Mouse (Mus musculus) MEL (cell line): ENCODE results near the gene Wnt10a. TPM values are rescaled to one million over a fixed set of nuclear protein-coding genes. Genes with fewer than 3 reads are reported as not detected.

Source experiments
- DNase-seq: peaks from one replicate; pipeline ENCODE4 v3.0.0; 2011; ENCODE audit warnings: low read depth, low spot score
- H3K27ac ChIP-seq: 2 replicates; pipeline ENCODE4 v1.5.1; 2012; ENCODE audit warnings: low read depth, mild to moderate bottlenecking, control low read depth, low read length, moderate library complexity; ENCODE audit not compliant: control insufficient read depth
- H3K27me3 ChIP-seq, 2 experiments: fragments of 150-350 bp in 1 of 2; sonication (generic) in 1 of 2; 2 replicates each; pipeline ENCODE4 v1.6.1; 2012; ENCODE audit warnings: low read length in 2 of 2, mild to moderate bottlenecking in 2 of 2, improper control_type of control experiment in 1 of 2, moderate library complexity in 1 of 2; ENCODE audit not compliant: insufficient read depth in 2 of 2, control insufficient read depth in 1 of 2
- H3K36me3 ChIP-seq, 2 experiments: 2 replicates each; pipeline ENCODE4 v1.6.1; 2012 to 2014; ENCODE audit warnings: low read length in 2 of 2, improper control_type of control experiment in 1 of 2, inconsistent platforms in 1 of 2, mild to moderate bottlenecking in 1 of 2; ENCODE audit not compliant: insufficient read depth in 2 of 2, control insufficient read depth in 1 of 2
- H3K4me1 ChIP-seq, 2 experiments: fragments of 150-350 bp in 1 of 2; sonication (generic) in 1 of 2; 2 replicates each; pipeline ENCODE4 v1.6.1; 2012; ENCODE audit warnings: low read length in 2 of 2, improper control_type of control experiment in 1 of 2, mild to moderate bottlenecking in 1 of 2; ENCODE audit not compliant: insufficient read depth in 2 of 2, control insufficient read depth in 1 of 2
- H3K4me3 ChIP-seq, 2 experiments: fragments of 150-350 bp in 1 of 2; sonication (generic) in 1 of 2; 2 replicates each; pipeline ENCODE4 v1.5.1; 2012; ENCODE audit warnings: low read depth in 2 of 2, low read length in 2 of 2, mild to moderate bottlenecking in 2 of 2, moderate library complexity in 2 of 2, control low read depth in 1 of 2, improper control_type of control experiment in 1 of 2; ENCODE audit not compliant: control insufficient read depth in 1 of 2, insufficient read depth in 1 of 2
- H3K79me2 ChIP-seq: 2 replicates; pipeline ENCODE4 v1.6.1; 2012; ENCODE audit warnings: mild to moderate bottlenecking, low read length, moderate library complexity; ENCODE audit not compliant: control insufficient read depth, poor library complexity, insufficient read depth
- H3K9ac ChIP-seq: 2 replicates; pipeline ENCODE4 v1.6.1; 2012; ENCODE audit warnings: low read depth, mild to moderate bottlenecking, control low read depth, low read length, moderate library complexity; ENCODE audit not compliant: control insufficient read depth, poor library complexity, severe bottlenecking
- H3K9me3 ChIP-seq: fragments of 150-350 bp; sonication (generic); replicated peaks from 2 replicates; pipeline ENCODE4 v1.6.1; 2012; ENCODE audit warnings: mild to moderate bottlenecking, low read length, improper control_type of control experiment, moderate library complexity; ENCODE audit not compliant: insufficient read depth
- ELF1 ChIP-seq: IDR thresholded peaks from 2 replicates; pipeline ENCODE4 v1.6.1; 2014; ENCODE audit warnings: low read depth, mild to moderate bottlenecking, inconsistent platforms, low read length, improper control_type of control experiment, moderate library complexity
- EP300 ChIP-seq, 2 experiments: IDR thresholded peaks; 2 replicates each; pipeline ENCODE4 v1.6.1; 2011; ENCODE audit warnings: improper control_type of control experiment in 2 of 2, low read length in 2 of 2, low read depth in 1 of 2, mild to moderate bottlenecking in 1 of 2
- ETS1 ChIP-seq: IDR thresholded peaks from 2 replicates; pipeline ENCODE4 v1.6.1; 2012; ENCODE audit warnings: low read depth, mild to moderate bottlenecking, inconsistent platforms, low read length, improper control_type of control experiment, moderate library complexity
- GABPA ChIP-seq: IDR thresholded peaks from 2 replicates; pipeline ENCODE4 v1.6.1; 2012; ENCODE audit warnings: low read depth, mild to moderate bottlenecking, inconsistent platforms, low read length, improper control_type of control experiment, moderate library complexity
- GATA1 ChIP-seq: IDR thresholded peaks from 2 replicates; pipeline ENCODE4 v1.6.1; 2011; ENCODE audit warnings: low read depth, low read length, improper control_type of control experiment
- HCFC1 ChIP-seq: IDR thresholded peaks from 2 replicates; pipeline ENCODE4 v1.6.1; 2012; ENCODE audit warnings: low read depth, mild to moderate bottlenecking, inconsistent platforms, low read length, improper control_type of control experiment, moderate library complexity
- JUND ChIP-seq: IDR thresholded peaks from 2 replicates; pipeline ENCODE4 v1.6.1; 2011; ENCODE audit warnings: low read depth, mild to moderate bottlenecking, improper control_type of control experiment, low read length
- MAZ ChIP-seq: IDR thresholded peaks from 2 replicates; pipeline ENCODE4 v1.6.1; 2012; ENCODE audit warnings: low read depth, mild to moderate bottlenecking, inconsistent platforms, low read length, improper control_type of control experiment
- MXI1 ChIP-seq: IDR thresholded peaks from 2 replicates; pipeline ENCODE4 v1.6.1; 2011; ENCODE audit warnings: mild to moderate bottlenecking, low read depth, low read length, improper control_type of control experiment
- MYC ChIP-seq: IDR thresholded peaks from 2 replicates; pipeline ENCODE4 v1.6.1; 2011; ENCODE audit warnings: low read depth, mild to moderate bottlenecking, low read length, improper control_type of control experiment, moderate library complexity
- POLR2A ChIP-seq, 2 experiments: IDR thresholded peaks; 2 replicates each; pipeline ENCODE4 v1.6.1; 2011 to 2012; ENCODE audit warnings: low read length in 2 of 2, mild to moderate bottlenecking in 2 of 2, control low read depth in 1 of 2, improper control_type of control experiment in 1 of 2, low read depth in 1 of 2, moderate library complexity in 1 of 2; ENCODE audit not compliant: control insufficient read depth in 1 of 2, insufficient read depth in 1 of 2, poor library complexity in 1 of 2
- RAD21 ChIP-seq: IDR thresholded peaks from 2 replicates; pipeline ENCODE4 v1.6.1; 2011; ENCODE audit warnings: mild to moderate bottlenecking, low read depth, low read length, improper control_type of control experiment
- TCF12 ChIP-seq: IDR thresholded peaks from 2 replicates; pipeline ENCODE4 v1.6.1; 2014; ENCODE audit warnings: low read depth, mild to moderate bottlenecking, inconsistent platforms, low read length, improper control_type of control experiment, moderate library complexity
- ZMIZ1 ChIP-seq: IDR thresholded peaks from 2 replicates; pipeline ENCODE4 v1.6.1; 2012; ENCODE audit warnings: low read depth, mild to moderate bottlenecking, inconsistent platforms, low read length, improper control_type of control experiment, moderate library complexity
- ZNF384 ChIP-seq: IDR thresholded peaks from 2 replicates; pipeline ENCODE4 v1.6.1; 2012; ENCODE audit warnings: low read depth, mild to moderate bottlenecking, inconsistent platforms, low read length, improper control_type of control experiment
- polyA plus RNA-seq, 2 experiments: library from polyadenylated mRNA; stranded (reverse) in 1 of 2; unstranded in 1 of 2; fragments of >175 nt in 1 of 2; fragments of >200 nt in 1 of 2; gene quantifications; 2 replicates each; pipeline versions ENCODE4 v1.2.1 to v1.2.4; 2012; ENCODE audit warnings: low replicate concordance in 2 of 2, low read depth in 1 of 2; ENCODE audit not compliant: insufficient read length in 2 of 2, insufficient read depth in 1 of 2, missing spikeins in 1 of 2
- total RNA-seq: library from RNA; depleted of rRNA; stranded (reverse); fragments of 300-350 nt; gene quantifications from 2 replicates; pipeline ENCODE4 v1.2.3, GENCODE M21; 2012

The Wnt10a gene
- total and polyA plus RNA-seq, 3 experiments: not detected

DNA sequence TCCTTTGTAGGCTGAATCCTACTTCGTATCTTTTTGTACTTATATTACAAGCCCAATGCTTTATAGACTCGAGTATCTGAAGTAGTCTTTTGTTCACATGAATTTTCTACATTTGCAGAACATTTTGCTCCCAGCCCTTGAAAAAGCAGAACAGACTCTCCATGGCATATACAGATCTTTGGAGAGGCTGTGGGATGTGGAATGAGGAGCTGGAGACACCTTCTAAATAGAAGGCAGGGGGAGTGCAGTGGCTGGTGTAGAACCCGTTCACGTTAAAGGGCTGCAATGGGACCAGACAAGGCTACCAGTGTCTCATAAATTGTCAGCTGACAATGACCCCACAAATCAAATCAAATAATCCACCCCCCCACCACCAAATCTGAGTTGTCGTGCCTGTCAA lies 57.6 kb downstream of the Wnt10a start:
- Histone ChIP-seq H3K9me3 (no peaks in the 10 kb centered on the region), H3K4me1 (no peaks in the 10 kb centered on the region), H3K36me3 (no peaks in the 10 kb centered on the region), H3K27ac (no peak overlapping the region), H3K79me2 (no peaks in the 10 kb centered on the region), H3K4me3 (no peak overlapping the region), H3K27me3 (no peaks in the 10 kb centered on the region; a peak in 1 of 4 replicates), H3K9ac (no peak overlapping the region)
- DNase-seq: no peak
- TF ChIP-seq MYC (no peak), MXI1 (no peak), ETS1 (no peak), ZNF384 (no peak), POLR2A (IDR thresholded peaks at IDR 0.05; ENCODE audit: control insufficient read depth in 1 of 2, insufficient read depth in 1 of 2, low read depth in 1 of 2, low read length in 2 of 2, poor library complexity in 1 of 2) (no peak), GATA1 (no peak), ELF1 (no peak), EP300 (IDR thresholded peaks at IDR 0.05; ENCODE audit: low read depth in 1 of 2, low read length in 2 of 2) (no peak), JUND (no peak), MAZ (no peak), RAD21 (no peak), HCFC1 (no peak), ZMIZ1 (no peak), TCF12 (no peak)

- Histone ChIP-seq H3K27me3 (no peaks in the 10 kb centered on the region; a peak in 1 of 4 replicates), H3K4me1 (no peaks in the 10 kb centered on the region), H3K9ac (no peak overlapping the region), H3K27ac (no peak overlapping the region)
- no peak for TF ChIP-seq POLR2A (IDR thresholded peaks at IDR 0.05; ENCODE audit: control insufficient read depth in 1 of 2, insufficient read depth in 1 of 2, low read depth in 1 of 2, low read length in 2 of 2, poor library complexity in 1 of 2)
- no peak for TF ChIP-seq ELF1
- TF ChIP-seq GABPA: no peak
- TF ChIP-seq, all 39 proteins: peak for 0
- H3K9me3 ChIP-seq: no peaks in the 10 kb centered on the region
- H3K79me2 ChIP-seq: no peaks in the 10 kb centered on the region
- H3K36me3 ChIP-seq: no peaks in the 10 kb centered on the region
- DNase-seq: no peak
- H3K4me3 ChIP-seq: no peak overlapping the region
These were observed 58.9 kb downstream of the Wnt10a start for GRCm38 (mm10) chr1:74850251-74850650.
